Mouse (Mus musculus) kidney, adult 2 months (tissue): ENCODE results near the gene Ckap2.

ENCODE experiments used
- CTCF ChIP-seq: fragments of 200-500 bp; conservative IDR thresholded peaks from 2 replicates; pipeline ENCODE4 v1.5.1; 2011; ENCODE audit warnings: low read depth, mild to moderate bottlenecking, control low read depth, low read length, moderate library complexity, mixed read lengths; ENCODE audit not compliant: insufficient read depth, insufficient read length
- POLR2A ChIP-seq: fragments of 200-500 bp; IDR thresholded peaks from one replicate; pipeline ENCODE4 v1.6.1; 2011; ENCODE audit warnings: low read depth, low read length, control low read depth

- no peak for TF ChIP-seq POLR2A
- 0 out of 2 replicates have a peak, but pooled peaks have one; percentile 10 for TF ChIP-seq CTCF
Measured at GRCm38 (mm10) chr8:22199481-22199880, 13.9 kb upstream of the Ckap2 start.
